Comparison of ENCODE assay signal across 17 mouse cellular contexts in the genomic region with DNA sequence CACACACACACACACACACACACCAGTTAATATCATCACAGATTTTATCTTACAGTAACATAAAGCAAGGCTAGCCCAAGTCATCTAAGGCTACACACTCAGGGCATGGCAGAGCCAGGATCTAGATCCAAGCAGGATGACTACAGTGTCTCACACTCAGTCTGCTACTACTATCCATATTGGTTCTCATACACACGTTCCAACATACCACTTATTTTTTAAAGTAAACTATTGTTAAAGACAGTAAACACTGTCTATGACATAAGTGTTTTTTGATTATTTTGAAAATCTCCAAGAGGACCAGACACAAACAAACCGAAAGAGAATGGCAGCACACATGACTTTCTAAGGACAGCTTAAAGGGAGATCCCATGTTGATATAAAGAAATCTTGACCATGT.
"Had no signal": no experiment of that assay in that cellular context is flagged by ENCODE, and none has a peak within 500 bp of the region (broad histone marks: within the 10 kb centered on the region; RNA-seq: fewer than 3 reads in every experiment).

No protein-coding gene starts in this region.

- DNase-seq: liver, embryonic 13.5 days; liver, postnatal 0 days; lung, postnatal 10 days; right cerebral cortex, postnatal 14 days; thymus, adult 2 months; thymus, postnatal 25 days; thymus, postnatal 4 days had no signal

- ATAC-seq: liver, postnatal 0 days; midbrain, embryonic 13.5 days; midbrain, embryonic 15.5 days had no signal

- H3K9ac ChIP-seq: liver, embryonic 13.5 days; liver, embryonic 15.5 days; liver, postnatal 0 days; midbrain, embryonic 13.5 days; midbrain, embryonic 15.5 days; neural tube, embryonic 12.5 days; stomach, embryonic 15.5 days had no signal

- H3K4me1 ChIP-seq: liver, embryonic 13.5 days; liver, embryonic 15.5 days; megakaryocyte, embryonic 14.5 days; midbrain, embryonic 13.5 days; midbrain, embryonic 15.5 days; neural tube, embryonic 12.5 days; stomach, embryonic 15.5 days had no signal

- H3K27ac ChIP-seq: liver, embryonic 13.5 days; liver, embryonic 15.5 days; macrophage; midbrain, embryonic 13.5 days; midbrain, embryonic 15.5 days; neural tube, embryonic 12.5 days; stomach, embryonic 15.5 days; stomach, postnatal 0 days had no signal

- H3K4me3 ChIP-seq: liver, embryonic 13.5 days; liver, embryonic 15.5 days; megakaryocyte, embryonic 14.5 days; midbrain, embryonic 13.5 days; midbrain, embryonic 15.5 days; neural tube, embryonic 12.5 days; stomach, embryonic 15.5 days had no signal

- H3K9me3 ChIP-seq: liver, embryonic 13.5 days; liver, embryonic 15.5 days; megakaryocyte, embryonic 14.5 days; midbrain, embryonic 13.5 days; midbrain, embryonic 15.5 days; neural tube, embryonic 12.5 days; stomach, embryonic 15.5 days had no signal

- H3K27me3 ChIP-seq: liver, embryonic 13.5 days; liver, embryonic 15.5 days; megakaryocyte, embryonic 14.5 days; midbrain, embryonic 13.5 days; midbrain, embryonic 15.5 days; neural tube, embryonic 12.5 days; stomach, embryonic 15.5 days had no signal

- H3K4me2 ChIP-seq: liver, embryonic 11.5 days; liver, embryonic 13.5 days; liver, embryonic 15.5 days; midbrain, embryonic 11.5 days; midbrain, embryonic 13.5 days; midbrain, embryonic 15.5 days; neural tube, embryonic 12.5 days; stomach, embryonic 15.5 days had no signal

- H3K36me3 ChIP-seq: liver, embryonic 13.5 days; liver, embryonic 15.5 days; midbrain, embryonic 13.5 days; midbrain, embryonic 15.5 days; stomach, embryonic 15.5 days had no signal
